Mouse (Mus musculus): Measurements from ENCODE around the gene Zfp764. TPM values are rescaled to one million over a fixed set of nuclear protein-coding genes. Genes with fewer than 3 reads are reported as not detected.
"Not testable (repeated sequence)": the region's sequence is repeated elsewhere in the genome, so short reads cannot be mapped to it uniquely, and the experiment has no call there.

Gene Zfp764
- 1 to 10 TPM; 4.6 to 5.0 TPM for total RNA-seq (2021)
- long read RNA-seq, experiment 1, partial matches to known transcripts, result 0 of 4 reads
- long read RNA-seq, experiment 1, other reads (novel, unspliced or antisense), result 0 of 4 reads
- long read RNA-seq, experiment 2, transcript Zfp764-201 (3 exons, 2,508 nt), result major isoform, 5 of 6 reads
- long read RNA-seq, experiment 2, partial matches to known transcripts, result 0 of 6 reads
- long read RNA-seq, experiment 2, other reads (novel, unspliced or antisense), result 1 of 6 reads

DNA sequence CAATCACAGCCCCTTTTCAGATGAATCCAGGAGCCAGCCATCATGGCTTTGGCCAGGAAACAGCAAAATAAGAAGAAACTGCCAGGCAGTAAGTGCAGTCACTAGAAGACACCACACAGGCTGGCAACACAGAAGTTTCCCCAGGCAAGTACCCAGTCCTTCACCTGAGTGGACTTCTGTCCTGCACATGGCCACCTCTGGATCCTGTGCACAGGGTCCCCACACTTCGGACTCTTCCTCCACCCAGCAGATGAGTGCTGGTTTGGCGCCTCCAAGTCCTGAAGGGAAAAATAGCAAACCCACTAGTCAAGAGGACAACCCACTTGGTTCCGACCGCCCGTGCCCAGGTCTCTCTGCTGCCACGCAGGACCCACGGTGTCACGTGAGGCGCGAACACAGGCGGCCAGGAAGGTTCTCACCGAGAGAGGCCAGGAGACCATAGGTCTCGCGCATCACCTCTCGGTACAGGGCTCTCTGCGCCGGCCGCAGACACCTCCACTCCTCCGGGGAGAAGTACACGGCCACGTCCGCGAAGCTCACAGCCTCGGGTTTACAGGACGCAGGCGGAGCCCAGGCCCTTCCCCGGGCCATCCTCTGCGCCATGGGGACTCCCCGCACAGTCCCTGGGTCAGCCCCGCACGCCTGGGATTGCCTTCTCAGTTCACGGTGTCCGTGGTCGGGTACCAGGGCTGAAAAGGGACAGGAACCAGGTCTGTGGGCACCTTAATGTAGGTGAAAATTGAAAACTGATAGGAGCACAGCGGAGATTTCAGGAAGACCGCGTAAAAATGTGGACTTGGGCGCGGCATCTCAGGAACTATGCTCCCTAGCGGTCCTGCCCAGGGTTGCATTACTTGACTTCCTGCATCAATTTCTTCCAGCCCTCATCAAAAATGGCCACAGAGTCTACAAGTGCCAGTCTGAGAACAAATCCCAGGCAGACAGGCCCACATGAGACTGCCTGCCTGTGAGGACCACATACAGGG, at the start of gene Zfp764:
Gene Zfp764, minus strand, starts transcription at position 821 of the 986 bp plus-strand sequence.
- peak; percentile 68 to 84 for DNase-seq (ENCODE audit: low spot score in 2 of 2)

DNA sequence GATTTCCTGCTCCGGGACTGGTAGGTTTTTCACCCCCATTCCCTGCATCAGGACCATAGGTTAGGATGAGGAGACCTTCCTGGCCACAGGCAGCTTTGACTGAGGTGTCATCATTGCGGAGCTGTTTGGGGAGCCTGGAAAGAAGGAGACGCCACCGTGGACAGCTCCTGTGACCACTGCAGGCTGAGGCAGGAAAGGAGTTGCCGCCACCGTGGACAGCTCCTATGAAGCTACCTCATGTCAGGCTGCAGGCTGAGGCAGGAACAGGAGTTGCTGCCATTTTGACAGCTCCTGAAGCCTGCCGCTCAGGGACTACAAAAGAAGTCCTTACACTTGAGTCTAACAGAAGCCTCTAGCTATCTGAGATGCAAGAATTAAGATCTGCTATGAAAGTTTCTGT, 48.3 kb upstream of the Zfp764 start:
- no peak for DNase-seq (ENCODE audit: low spot score in 2 of 2)

DNA sequence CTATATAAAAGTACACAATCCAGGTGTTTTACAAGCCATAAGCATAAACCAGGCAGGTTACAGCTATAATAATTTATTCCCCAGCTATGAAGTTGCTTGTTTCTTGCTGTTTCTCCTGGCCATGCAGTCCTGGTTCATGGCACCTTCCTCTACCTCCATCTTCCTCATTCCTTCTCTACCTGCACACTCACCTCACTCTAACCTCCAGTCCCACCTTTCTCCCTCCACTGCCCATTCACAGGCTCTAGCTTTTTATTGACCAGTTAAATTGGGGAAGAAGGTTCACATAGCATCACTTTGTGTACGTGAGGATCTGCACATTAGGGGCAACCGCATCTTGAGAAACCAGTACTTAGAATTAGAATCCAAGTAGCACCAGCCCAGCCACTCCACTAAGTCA, 46.4 kb upstream of the Zfp764 start:
- no peak for DNase-seq (ENCODE audit: low spot score in 2 of 2)

DNA sequence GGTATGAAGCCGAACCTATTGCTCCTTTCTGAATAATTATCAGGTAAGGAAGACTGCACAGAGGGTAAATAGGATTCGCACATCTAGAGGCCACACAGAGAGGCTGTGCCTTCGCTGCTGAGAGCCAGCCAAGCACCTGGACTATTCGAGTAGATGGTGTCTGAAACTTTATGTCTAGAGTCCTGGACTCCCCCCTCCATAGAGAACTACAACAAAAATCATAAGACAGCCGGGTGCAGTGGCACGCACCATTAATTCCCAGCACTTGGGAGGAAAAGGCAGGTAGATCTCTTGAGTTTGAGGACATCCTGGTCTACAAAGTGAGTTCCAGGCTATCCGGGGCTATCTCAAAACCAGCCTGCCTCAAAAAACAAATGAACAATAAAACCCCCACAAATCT, 43.3 kb upstream of the Zfp764 start:
- no peak for DNase-seq (ENCODE audit: low spot score in 2 of 2)

DNA sequence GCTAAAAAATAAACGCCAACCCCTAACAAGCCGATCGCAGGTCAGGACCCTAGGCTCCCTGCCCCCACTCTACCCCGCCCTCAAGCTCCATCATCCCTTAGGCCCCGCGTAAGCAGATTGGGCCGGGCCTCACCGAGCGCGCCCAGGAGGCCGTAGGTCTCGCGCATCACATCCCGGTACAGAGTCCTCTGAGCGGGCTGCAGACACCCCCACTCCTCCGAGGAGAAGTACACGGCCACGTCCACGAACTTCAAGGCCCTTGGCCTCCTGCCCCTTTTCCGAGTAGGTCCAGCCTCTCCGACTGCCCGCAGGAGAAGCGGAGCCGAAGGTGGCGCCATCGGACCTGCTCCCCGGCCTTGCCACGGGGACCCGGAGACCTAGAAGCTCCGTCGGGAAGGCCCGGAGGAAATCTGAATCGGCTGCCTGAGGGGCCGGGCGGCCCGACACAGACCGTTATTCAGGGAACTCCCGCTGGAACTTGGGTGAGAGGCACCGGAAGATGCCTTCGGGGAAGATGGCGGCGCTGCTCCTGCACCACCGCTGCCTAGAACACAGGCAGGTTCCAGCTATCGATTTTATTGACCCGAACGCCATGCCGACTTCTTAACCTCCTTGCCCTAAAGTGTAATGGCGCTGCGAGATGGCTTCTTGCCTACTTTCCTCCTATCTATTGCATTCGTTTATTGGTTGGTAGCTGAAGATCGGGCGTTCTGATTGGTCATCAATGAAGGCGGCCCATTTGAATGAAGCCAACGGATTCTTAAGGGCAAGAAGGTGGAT, 42.1 kb upstream of the Zfp764 start, which contains the start of gene Zfp689:
Gene Zfp689, minus strand, starts transcription at position 638 of the 780 bp plus-strand sequence.
- peak; percentile 81 to 90 for DNase-seq (ENCODE audit: low spot score in 2 of 2)

DNA sequence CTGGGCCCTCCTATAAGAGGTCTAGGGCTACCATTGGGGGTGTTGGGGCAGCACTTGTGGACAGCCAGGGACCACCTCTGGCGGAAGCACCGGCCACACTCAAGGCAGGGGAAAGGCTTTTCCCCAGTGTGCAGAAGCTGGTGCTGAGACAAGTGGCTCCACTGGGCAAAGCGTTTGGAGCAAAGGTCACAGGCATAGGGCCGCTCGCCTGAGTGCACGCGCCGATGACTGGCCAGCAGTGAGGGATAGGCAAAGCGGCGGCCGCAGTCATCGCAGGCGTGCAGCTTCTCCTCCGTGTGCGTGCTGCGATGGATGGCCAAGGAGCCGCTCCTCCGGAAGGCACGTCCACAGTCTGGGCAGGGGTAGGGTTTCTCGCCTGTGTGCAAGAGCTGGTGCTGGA, 37.4 kb upstream of the Zfp764 start:
- DNase-seq (ENCODE audit: low spot score in 2 of 2), result no peak

DNA sequence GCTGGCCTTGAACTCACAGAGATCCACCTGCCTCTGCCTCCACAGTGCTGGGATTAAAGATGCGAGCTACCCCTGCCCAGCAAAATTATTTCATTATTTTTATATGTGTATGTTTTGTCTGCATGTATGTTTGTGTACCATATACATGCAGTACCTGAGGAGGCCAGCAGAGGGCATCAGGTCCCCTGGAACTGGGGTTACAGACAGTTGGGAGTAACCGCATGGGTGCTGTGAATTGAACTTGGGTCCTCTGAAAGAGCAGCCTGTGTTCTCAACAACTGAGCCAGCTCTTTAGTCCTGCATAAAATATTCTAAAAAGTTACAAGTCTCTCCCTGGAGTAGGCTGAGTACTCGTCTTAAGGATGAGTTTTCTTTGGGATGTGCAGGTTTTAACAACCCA, 31.1 kb upstream of the Zfp764 start:
- no peak for DNase-seq (ENCODE audit: low spot score in 2 of 2)

DNA sequence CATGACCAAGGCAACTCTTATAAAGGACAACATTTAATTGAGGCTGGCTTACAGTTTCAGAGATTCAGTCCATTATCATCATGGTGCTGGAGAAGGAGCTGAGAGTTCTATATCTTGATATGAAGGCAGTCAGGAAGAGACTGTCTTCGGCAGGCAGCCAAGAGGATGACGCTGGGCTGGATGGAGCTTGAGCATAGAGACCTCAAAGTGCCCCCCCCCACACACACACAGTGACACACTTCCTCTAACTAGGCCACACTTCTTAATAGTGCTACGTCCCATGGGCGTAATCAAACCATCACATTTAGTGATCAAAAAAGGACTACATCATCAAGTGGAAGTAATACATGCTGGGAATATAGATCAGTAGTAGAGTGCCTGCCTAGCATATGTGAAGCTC, 28.6 kb upstream of the Zfp764 start:
- DNase-seq (ENCODE audit: low spot score in 2 of 2), result no peak

DNA sequence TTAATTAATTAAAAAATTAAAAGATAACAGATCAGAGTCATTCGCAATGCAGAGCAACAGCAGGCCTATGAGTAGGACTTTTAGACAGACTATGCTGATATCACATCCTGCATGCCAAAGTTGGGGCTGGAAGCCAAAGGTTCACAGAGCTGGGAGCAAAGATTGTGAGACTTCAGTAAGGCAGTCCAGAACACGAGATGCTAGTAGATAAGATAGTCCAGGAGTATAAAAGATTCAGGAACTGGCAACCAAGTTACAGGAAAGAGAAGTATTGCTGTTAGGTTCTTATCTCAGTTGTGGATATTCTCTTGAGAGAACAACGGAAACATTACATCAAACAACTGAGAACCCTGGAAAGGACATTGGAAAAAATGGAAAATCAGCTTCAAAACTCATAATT, 19.7 kb upstream of the Zfp764 start:
- no peak for DNase-seq (ENCODE audit: low spot score in 2 of 2)

DNA sequence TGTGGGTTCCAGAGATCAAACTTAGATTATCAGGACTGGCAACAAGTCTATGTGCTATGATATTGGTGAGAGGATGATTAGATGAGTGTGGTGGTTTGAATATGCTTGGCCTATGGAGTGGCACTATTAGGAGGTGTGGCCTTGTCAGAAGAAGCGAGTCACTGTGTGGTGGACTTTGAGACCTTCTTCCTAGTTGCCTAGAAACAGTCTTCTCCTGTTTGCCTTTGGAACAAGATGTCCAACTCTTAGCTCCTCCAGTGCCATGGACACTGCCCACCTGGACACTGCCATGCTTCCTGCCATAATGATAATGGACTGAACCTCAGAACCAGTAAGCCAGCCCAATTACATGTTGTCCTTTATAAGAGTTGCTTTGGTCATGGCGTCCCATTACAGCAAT, 19.3 kb upstream of the Zfp764 start:
- no peak for DNase-seq (ENCODE audit: low spot score in 2 of 2)

DNA sequence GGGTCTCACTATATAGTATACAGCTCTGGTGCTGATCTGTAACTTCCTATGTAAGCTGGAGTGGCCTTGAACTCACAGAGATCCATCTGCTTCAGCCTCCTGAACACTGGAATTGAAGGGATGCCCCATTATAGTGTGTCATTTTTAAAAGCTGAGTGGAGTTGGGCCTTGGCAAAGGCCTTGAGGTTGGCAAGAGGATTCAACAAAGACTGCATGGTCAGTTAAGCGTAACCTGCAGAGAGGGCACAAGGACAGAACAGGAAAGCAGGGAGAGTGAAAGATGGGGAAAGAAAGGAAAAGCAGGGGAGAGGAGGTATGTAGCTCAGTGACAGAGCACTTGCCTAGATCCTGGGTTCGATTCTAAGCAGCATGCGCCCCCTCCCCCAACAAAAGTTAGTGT, 18.7 kb upstream of the Zfp764 start:
- no peak for DNase-seq (ENCODE audit: low spot score in 2 of 2)

DNA sequence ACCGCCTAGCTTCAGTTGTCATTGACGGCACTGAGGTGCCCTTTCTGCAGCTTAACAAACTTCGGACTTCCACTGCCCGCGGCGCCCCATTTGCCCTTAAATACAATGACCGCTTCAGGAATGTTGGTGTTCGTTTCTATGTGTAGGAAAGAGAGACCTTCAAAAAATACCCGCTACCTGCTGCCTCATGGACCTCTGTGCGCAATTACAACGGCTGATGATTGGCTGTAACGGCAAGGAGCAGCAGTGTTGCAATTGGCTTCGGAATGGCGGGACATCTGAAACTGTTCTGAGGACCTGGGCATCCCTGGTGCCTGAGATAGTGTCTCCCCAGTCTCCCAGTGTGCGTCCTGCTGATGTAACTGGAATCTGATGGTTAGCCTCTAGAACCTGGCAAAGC, 15.6 kb upstream of the Zfp764 start:
- no peak for DNase-seq (ENCODE audit: low spot score in 2 of 2)

DNA sequence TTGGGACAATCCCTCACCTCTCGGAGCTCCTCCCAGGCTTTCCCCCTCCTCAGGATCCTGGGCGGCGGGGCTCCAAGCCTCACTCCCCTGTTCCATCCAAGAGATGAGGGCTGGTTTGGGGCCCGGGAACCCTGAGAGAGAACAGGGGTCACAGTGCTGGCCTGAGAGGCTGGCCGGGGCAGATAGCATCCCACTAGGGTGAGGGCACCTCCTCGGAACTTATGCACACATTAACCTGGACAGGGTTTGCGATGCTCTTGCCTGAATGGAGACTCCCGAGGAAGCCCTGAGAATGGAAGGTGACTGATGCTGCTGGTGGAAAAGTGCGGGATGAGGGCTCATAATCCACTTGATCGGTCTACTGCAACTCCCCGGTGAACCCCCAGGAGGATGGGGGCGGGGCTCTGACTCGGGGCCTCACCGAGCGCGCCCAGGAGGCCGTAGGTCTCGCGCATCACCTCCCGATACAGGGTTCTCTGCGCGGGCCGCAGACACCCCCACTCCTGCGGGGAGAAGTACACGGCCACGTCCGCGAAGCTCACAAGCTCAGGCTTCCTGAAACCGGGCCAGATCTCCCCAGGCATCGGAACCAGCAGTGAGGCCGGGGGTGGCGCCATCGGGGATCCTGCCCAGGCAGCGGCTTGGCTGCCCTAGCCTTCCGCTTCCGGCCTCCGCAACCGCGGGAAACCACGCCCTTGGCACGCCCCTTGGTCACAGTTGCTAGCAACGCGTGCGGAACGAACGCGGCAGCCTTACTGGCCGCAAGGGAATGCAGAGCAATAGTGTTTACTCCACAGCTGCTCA, 15.0 kb upstream of the Zfp764 start, which contains the start of gene Zfp688:
Gene Zfp688, minus strand, starts transcription at position 681 of the 804 bp plus-strand sequence.
- peak; percentile 91 to 98 for DNase-seq (ENCODE audit: low spot score in 2 of 2)

DNA sequence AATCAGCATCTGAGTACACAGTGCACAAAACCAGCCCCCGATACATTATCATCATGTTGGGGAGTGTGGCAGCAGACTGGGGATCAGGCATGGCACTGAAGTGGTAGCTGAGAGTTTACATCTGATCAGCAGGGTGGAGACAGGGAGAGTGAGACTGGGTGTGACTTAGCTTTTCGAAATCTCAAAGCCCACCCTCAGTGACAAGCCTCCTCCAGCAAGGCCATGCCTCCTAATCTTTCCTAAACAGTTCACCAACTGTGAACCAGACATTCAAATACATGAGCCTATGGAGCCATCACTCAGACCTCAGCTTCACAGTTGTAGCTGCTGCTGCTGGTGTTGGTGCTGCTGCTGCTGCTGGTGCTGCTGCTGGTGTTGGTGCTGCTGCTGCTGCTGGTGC, 4.8 kb upstream of the Zfp764 start:
- no peak for DNase-seq (ENCODE audit: low spot score in 2 of 2)

DNA sequence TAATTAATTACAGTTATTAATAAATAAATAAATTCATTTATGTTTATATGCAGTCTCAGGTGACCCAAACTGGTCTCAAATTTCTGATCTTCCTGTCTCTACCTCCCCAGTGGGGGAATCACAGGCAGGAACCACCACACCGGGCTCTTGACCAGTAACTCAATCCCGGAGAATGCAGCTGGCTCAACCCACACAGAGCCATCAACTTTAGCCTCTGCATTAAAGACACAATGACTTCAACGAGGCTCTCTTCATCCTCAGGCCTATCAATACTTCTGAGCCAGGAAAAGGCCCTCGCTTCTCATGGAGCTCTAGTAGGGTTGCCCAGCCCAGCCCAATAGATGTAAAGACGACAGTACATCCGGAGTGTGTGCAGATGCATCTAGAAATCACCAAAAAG, 2.5 kb downstream of the Zfp764 start:
- not testable (repeated sequence) for DNase-seq (ENCODE audit: low spot score in 2 of 2)

DNA sequence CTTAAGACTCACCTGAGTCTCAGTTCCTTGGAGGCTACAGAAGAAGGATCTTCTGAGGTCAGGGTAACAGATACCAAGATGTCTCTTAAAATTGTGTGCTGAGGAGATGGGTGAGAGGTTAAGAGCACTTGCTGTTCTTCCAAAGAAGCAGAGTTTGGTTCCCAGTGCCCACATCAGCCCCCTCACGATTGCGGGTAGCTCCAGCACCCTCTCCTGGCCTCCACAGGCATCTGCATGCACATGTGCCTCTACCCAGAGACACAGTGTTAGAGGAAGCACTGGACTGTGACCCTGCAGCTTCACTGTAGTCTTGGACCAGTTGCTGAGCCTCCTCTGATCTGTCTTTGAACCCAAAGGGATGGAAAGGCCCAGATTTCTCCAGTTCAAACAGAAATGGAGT, 3.6 kb downstream of the Zfp764 start:
- no peak for DNase-seq (ENCODE audit: low spot score in 2 of 2)

DNA sequence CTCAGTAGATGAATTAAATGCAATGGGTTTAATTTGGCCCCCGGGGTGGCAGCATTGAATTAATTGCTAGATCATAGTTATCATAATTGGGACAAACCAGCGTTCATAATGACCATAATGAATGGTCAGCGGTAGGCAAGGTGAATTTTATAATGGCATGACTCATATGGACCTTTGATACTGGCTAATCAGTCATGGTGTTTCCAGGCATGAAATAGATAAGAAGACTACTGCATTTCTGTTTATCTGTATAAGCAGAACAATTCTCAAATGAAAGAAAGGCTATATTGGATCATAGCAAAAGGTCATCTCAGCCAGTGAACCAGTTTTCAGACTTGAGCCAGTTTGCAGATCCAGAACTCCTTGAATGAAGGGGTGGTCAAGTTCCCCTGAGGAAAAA, 6.3 kb downstream of the Zfp764 start:
- DNase-seq (ENCODE audit: low spot score in 2 of 2), result no peak

DNA sequence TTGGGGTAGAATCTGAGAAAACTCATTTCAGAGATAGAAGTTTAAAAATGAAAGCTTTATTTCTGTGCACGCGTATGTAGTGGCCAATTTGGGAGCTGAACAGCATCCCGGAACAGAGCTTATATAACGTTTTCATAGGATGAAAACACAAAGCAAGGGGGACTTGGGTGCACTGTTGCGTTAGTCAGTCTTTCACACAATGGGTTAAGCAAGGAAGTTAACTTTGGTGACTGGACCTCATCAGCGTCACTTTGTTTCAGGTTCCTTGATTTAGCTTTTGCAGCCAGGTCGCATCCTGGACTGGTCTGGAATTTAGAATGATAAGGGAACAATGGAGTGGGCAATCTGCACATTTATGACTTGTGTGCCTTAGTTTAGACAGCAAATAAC, 12.7 kb downstream of the Zfp764 start:
- DNase-seq (ENCODE audit: low spot score in 2 of 2), result no peak

DNA sequence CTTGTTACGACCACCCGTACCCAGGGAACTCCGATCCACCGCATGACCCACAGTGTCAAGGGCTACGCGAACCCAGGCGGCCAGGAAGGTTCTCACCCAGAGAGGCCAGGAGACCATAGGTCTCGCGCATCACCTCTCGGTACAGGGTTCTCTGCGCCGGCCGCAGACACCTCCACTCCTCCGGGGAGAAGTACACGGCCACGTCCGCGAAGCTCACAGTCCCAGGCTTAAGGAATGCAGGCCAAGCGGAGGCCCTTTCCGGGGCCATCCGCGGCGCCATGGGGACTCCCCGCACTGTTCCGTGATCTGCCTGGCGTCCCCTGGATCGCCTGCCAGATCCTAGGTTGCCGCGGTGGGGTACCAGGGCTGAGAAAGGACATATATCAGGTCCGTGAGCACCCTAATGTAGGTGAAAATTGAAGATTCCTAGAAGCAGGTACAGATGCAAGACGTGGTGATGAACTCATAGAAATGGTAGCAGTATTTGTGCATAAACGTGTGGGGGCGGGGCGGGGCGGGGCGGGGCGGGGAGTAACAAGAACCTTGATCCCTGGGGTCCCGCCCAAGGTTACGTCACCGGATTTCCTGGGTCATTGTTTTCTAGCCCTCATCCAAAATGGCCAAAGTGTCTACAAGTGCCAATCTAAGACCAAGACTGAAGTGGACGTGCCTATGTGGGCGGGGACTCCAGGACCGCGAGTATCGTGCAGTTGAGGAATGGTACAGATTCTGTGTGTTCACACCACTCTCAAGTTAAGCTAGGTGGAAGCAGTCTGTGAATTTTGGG, 13.3 kb downstream of the Zfp764 start, which contains the start of gene E430018J23Rik:
Gene E430018J23Rik, minus strand, starts transcription at position 473 of the 787 bp plus-strand sequence.
- DNase-seq (ENCODE audit: low spot score in 2 of 2), result peak; percentile 93 to 98
